Mouse (Mus musculus): ENCODE results near the gene Scn8a.

Gene Scn8a

DNA sequence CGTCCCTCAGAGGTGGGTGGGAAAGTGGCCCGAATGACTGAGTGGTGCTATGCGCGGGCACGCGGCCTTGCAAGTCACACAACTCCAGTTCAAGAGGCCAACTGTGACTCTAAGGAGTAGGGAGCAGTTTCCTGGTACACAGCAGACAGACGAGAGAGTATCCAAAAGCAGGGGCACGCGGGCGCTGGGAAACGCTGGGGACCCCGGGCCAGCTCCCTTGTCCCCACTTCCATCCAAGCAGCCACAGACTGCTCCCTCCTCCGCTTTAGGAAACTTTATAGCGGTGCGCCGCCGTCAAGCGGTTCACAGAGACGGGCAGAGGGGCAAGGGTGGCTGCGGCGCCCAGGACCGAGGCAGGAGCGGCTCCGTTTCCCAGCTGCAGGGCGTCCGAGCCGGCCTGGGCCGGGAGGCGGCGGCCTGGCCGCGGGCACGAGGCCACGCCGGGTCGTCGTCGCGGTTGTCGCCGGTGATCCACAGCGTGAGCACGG lies 176.4 kb downstream of the Scn8a start:
- DNase-seq: no peak

- DNase-seq: peak; percentile 64
Measured at GRCm38 (mm10) chr15:101046527-101047193, 177.0 kb downstream of the Scn8a start.

GRCm38 (mm10) chr15:101047194-101047555 lies 177.5 kb downstream of the Scn8a start, which contains the start of gene Gm47841:
Gene Gm47841 (minus strand): TSS chr15:101047397.
- peak; percentile 66 for DNase-seq

GRCm38 (mm10) chr15:101048338-101048896 lies 178.8 kb downstream of the Scn8a start:
- DNase-seq: no peak

DNA sequence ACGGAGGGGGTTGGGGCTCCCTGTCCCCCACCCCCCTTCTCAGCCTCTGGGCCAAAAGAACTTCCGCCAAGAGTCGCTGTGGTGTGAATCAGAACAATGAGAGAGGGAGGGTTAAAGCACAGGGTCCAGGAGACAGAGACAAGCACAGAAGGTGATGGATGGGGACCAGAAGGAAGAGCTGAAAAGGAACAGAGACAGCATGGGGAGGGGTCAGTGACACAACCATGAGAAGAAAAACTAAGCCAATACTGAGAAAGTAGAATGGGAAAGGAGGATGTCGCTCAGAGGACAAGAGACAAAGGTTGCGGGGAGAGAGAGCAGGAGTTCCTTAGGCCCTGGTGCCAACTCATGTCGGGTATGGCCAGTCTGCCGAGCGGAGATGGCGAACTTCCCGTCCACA lies 182.2 kb downstream of the Scn8a start:
- no peak for DNase-seq

DNA sequence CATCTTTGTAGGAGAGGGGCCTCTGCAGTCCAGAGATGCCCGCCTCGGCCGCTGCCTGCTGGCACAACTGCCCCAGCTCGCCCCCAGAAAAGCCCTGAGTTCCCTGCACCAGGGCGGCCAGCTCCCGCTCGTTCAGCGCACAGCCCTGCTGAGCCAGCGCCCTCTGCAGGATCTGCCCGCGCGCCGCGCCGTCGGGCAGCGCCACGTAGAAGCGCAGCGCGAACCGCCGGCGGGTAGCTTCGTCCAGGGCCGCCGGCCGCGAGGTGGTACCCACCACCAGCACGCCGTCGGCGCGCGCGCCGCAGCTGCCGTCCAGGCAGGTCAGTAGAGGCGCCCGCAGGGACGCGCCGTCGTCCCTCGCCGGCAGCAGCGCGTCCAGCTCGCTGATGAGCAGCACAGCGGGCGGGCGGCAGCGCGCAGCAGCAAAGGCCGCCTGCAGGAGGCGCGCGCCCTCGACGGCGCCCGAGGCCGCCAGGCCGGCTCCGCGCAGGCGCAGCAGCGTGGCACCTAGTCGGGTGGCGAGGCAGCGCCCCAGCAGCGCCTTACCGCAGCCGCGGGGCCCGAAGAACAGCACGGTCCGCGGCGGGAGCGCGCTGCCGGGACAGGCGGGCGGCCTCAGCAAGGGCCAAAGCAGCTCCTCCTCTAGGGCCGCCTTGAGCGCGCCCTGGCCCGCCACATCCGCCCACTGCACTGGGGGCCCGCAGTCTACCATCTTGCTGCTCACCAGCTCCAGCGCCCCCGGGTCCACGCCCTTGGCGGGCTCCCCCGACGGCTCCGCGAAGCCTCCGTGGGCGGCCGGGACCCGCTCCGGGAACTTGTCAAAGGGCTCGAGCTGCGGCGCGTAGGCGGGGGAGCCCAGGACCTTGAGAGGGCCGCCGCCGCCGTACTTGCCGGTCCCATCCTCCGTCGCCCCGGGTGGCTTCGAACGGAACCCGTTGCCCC lies 183.2 kb downstream of the Scn8a start:
- DNase-seq: no peak

GRCm38 (mm10) chr15:101053832-101054459 lies 184.3 kb downstream of the Scn8a start:
- DNase-seq: no peak

DNA sequence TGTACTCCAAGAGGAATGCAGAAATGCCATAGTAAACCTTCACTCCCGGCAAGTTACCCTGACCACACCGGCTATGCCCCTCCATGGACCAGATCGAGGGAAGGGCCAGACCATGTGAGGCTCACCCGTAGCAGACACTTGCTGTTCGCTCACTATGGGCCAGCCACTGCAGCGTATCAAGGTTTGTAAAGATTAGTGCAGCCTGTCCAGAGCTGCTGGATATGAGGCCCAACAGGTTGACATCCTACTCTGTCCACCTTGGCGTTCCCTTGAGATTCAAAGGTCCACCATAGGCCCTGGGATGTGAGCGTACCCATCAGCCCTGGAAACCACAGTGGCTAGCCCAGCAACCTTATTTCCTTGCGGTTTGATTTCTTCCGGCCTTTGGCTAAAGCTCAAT lies 184.9 kb downstream of the Scn8a start:
- no peak for DNase-seq

GRCm38 (mm10) chr15:101056225-101056624 lies 186.6 kb downstream of the Scn8a start:
- peak; percentile 82 for DNase-seq

DNA sequence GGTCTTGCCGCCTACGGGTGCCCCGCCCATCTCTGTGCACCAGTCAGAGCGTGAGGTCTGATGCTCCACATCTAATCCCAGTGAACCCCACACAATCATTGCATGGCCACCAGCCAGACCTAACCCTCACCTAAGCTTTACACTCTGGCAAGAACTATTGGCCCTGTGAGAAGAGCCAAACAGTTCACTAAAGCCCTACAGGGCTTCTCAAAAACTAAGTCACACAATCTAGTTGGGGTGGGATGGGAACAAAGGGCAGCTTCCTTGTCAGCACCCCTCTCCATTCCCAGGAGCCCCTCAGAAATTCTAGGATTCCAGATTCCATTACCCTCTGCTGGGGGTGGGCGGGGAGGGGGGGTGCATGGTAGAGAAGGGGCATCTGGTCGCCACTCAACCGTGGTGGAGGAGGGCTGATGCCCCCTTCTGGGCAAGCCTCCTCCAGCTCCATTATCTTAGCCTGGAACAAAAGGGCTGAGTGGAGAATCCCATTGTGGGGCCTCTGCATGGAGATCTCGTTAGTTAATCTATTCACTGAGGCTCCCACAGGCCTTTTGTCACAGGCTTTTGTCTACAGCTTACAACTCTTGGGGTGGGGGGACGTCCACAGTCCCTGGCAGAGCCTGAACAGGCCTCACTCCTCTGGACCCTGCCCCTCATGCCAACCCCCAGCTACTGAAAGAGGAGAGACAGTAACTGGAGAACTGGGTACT lies 190.1 kb downstream of the Scn8a start:
- DNase-seq: no peak

DNA sequence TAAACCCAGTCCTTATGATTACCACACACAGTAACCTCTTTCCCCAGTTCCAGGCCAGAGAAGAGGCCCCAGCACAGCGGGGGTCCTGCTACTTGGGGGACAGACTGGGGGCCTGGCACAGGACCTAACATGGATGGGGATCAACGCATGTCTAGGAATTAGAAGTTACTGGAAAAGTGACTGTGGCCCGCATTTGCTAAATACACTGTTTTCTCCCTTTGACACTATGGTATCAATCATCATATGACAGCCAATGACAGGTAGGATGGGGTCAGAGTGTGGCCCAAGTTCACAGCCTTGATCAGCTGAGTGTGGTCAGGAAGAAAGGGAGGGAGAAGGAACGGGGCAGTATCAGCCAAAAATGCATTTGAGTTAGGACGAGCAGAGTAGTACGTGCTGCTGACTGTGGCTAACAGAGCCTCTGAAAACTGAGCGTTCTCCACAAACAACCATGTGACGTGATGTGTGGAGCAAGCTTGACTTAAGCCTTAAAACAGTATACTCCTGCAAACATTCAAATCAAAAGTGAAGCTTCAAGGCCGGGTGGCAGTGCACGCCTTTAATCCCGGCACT lies 190.7 kb downstream of the Scn8a start:
- no peak for DNase-seq

- DNase-seq: peak; percentile 76
Measured at GRCm38 (mm10) chr15:101065069-101065468, 195.4 kb downstream of the Scn8a start.

- DNase-seq: no peak
Measured at GRCm38 (mm10) chr15:101066364-101066847, 196.7 kb downstream of the Scn8a start.

- DNase-seq: no peak
Measured at GRCm38 (mm10) chr15:101066920-101067696, 197.4 kb downstream of the Scn8a start.

GRCm38 (mm10) chr15:101068029-101068428 lies 198.4 kb downstream of the Scn8a start:
- peak; percentile 71 for DNase-seq

DNA sequence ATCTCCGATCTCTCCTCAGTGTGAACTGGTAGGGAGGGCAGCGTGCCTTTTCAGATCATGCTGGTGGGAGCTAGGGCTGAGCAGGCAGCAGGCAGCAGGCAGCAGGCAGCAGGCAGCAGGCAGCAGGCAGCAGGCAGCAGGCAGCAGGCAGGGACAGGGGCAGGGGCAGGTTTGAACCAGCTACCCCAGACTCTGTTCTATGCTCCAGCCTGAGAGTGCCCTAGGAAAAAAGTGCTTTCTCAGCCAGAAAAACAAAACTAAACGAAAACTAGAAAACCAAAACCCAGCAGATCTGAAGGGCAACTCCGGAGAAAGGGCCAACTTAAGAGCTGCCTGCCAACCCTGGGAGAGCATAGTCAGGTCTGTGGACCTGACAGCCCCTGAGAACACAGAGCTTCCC lies 199.0 kb downstream of the Scn8a start:
- no peak for DNase-seq

DNA sequence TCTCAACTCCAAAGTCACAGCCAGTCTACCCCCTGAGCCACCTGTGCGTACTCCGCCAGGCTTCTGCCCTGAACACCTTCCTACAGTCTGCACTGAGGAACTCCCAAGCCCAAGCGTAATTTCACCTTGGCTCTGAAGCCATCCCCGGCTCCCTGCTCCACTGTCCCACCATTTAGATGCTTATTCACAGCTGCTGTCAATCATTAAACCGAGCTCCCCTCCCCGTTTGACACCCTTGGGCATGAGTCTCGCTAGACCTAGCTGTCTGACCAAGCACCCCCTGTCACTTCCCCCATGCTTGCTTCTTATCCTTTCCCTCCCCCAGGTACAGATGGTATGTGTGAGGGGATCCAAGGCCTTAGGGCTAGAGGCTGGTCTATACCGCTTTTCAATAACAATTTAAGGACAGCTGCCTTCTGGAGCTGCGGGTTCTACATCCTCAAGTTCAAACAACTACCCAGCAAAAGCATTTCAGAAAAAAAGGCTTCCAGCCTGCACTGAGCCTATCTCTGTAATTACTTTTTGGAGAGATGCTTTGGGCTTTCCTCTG lies 200.1 kb downstream of the Scn8a start:
- no peak for DNase-seq

DNA sequence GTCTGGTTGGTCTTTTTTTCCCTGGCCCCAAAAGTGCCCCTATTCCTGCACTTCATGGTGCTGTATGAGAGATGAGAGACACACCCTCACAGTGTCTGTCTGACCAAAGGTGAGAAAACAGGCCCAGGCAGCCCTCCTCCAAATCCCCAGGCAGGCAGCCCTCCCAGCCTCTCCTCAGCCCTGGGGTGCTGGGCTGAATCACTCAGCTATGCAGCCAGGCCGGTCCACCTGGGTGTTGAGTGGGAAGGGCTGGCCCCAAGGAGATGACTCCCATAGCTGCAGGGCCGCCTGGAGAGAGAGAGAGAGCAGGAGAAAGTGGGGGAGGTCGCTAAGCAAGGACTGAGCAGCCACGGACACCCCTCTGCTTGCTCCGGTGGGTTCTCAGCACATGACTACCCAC lies 201.1 kb downstream of the Scn8a start:
- DNase-seq: no peak

- no peak for DNase-seq
Measured at GRCm38 (mm10) chr15:101072736-101073135, 203.1 kb downstream of the Scn8a start.

- DNase-seq: no peak
Measured at GRCm38 (mm10) chr15:101074067-101074466, 204.4 kb downstream of the Scn8a start.

GRCm38 (mm10) chr15:101075150-101075549 lies 205.5 kb downstream of the Scn8a start:
- DNase-seq: no peak
